Mouse (Mus musculus): ENCODE data around the gene Tspear. TPM values are rescaled to one million over a fixed set of nuclear protein-coding genes. Genes with fewer than 3 reads are reported as not detected.

Tspear gene
- polyA plus RNA-seq (2015; fragmentation: Nextera tagmentation; extraction: Ambion mirVana), result 0.12 and 0.13 TPM in 2 replicates

DNA sequence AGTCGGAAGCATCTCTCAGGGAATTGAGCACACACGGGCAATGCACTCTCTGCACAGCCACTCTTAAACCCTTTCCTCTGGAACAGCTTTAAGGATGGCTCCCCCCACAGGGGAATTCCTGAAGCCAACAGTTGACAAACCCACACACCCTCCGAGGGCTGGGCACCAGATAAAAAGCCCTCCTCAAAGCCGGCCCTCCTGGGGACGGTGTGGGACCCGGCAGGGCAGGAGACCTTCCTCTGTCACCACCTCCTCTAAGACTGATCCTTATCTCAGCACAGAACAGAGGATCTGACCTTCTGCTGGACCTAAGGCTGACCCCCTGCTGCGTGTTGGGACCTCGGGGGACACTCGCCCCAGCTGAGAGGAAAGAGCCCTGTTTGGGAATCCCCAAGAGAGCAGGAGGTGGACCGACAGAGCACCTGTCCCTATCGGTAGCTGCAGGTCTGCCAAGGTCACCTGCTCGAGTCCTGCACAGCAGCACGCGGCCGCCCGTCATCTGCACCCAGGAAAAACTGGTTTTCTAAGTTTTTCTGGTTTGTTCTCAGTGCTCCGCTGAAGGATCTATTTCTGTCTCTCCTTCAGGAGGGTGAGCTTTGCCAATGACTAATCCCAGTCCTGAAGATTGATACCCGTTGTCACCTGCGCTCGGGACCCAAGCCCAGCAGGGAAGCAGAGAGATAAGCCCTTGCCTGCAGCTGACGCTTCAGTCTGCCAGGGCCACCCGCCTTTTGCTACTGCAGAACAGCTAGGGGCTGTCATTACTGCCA, at the start of gene Tspear:
Tspear (plus strand) TSS at position 675 of the 770 bp plus-strand sequence.
- Histone ChIP-seq H3K9me3 (ENCODE audit: low read length) (no peaks in the 10 kb centered on the region), H3K27ac (ENCODE audit: low read length) (no peak within 1 kb of the TSS), H3K4me2 (replicated peaks; ENCODE audit: low read depth, low read length) (no peak within 1 kb of the TSS), H3K4me3 (ENCODE audit: low read depth, low read length) (no peak within 1 kb of the TSS), H3K36me3 (ENCODE audit: insufficient read depth, low read length) (no peaks in the 10 kb centered on the region), H3K9ac (replicated peaks; ENCODE audit: low read depth) (no peak within 1 kb of the TSS), H3K4me1 (ENCODE audit: insufficient read depth, low read depth, low read length) (no peaks in the 10 kb centered on the region), H3K27me3 (replicated peaks; ENCODE audit: insufficient read depth, low read length) (0 out of 2 replicates have a peak, but pooled peaks cover 7% of the 10 kb centered on the region)
- WGBS, result 2% methylated on average over 22 of the region's 22 CpGs
- DNase-seq (ENCODE audit: low spot score), result no peak
- no peak for TF ChIP-seq CTCF (IDR thresholded peaks at IDR 0.05)
- TF ChIP-seq EP300 (IDR thresholded peaks at IDR 0.05), result no peak
- 0 out of 2 replicates have a peak, but pooled peaks have one; percentile 12 for ATAC-seq

DNA sequence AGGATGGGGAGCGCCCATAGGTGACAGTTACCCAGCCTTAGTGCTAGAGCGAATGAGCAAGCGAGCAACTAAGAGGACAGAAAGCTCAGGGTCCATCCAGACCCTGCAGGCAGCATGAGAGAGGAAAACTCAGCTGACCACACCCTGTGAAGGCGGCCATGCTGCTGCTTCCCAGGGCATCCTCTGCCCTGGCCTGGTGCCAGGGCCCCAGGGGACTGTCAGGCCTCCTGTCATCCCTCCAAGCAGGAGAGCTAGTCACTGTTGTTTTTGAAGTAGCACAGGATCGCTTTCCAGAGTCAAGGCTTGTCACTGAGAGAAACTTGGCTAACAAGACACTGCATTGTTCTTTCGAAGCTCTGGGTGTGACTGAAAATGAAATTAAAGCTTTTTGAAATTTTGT, 47.4 kb upstream of the Tspear start:
- no peak for DNase-seq (ENCODE audit: low spot score)
- no peak overlapping the region for H3K4me3 ChIP-seq (ENCODE audit: low read depth, low read length)

DNA sequence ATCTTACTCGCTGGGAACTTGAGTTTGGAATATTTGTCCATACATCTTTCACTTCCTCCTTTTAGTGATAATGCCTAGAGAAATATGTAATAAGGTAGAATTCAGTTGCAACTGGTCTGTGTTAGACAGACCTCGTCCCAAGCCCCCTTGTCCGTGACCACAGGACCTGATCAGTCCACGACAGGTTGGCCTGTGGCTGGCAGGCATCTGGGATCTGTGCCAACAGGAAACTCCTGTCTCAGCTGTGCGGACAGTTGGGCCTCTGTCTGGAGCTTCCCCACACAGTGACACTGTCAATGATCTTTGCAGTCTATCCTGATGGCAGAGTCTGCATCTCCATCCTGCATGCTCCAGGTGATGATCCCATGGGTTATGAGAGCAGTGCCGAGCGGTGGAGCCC, 43.2 kb upstream of the Tspear start:
- H3K9ac ChIP-seq (replicated peaks; ENCODE audit: low read depth), result no peak overlapping the region
- 58% methylated on average over 7 of the region's 7 CpGs for WGBS

More for the DNA sequence above, 47.4 kb upstream of the Tspear start:
- no peaks in the 10 kb centered on the region for H3K27me3 ChIP-seq (replicated peaks; ENCODE audit: insufficient read depth, low read length)
- no peak overlapping the region for H3K4me2 ChIP-seq (replicated peaks; ENCODE audit: low read depth, low read length)
- H3K4me1 ChIP-seq (ENCODE audit: insufficient read depth, low read depth, low read length), result peaks cover 7% of the 10 kb centered on the region; the same call in 1 of the 2 replicates
- no peak overlapping the region for H3K9ac ChIP-seq (replicated peaks; ENCODE audit: low read depth)
- H3K27ac ChIP-seq (ENCODE audit: low read length), result no peak overlapping the region
- TF ChIP-seq EP300 (IDR thresholded peaks at IDR 0.05) (no peak), CTCF (IDR thresholded peaks at IDR 0.05) (no peak)
- no peak for ATAC-seq
- no peaks in the 10 kb centered on the region for H3K9me3 ChIP-seq (ENCODE audit: low read length)
- peaks cover 32% of the 10 kb centered on the region for H3K36me3 ChIP-seq (ENCODE audit: insufficient read depth, low read length)
- 62% methylated on average over 6 of the region's 6 CpGs for WGBS

GRCm38 (mm10) chr10:77645571-77645970, 40.8 kb upstream of the Tspear start:
- no peaks in the 10 kb centered on the region for H3K4me1 ChIP-seq (ENCODE audit: insufficient read depth, low read depth, low read length)
- DNase-seq (ENCODE audit: low spot score), result no peak
- H3K4me3 ChIP-seq (ENCODE audit: low read depth, low read length), result no peak overlapping the region
- 89% methylated on average over 5 of the region's 5 CpGs for WGBS
- H3K27me3 ChIP-seq (replicated peaks; ENCODE audit: insufficient read depth, low read length), result no peaks in the 10 kb centered on the region
- ATAC-seq, result no peak
- H3K4me2 ChIP-seq (replicated peaks; ENCODE audit: low read depth, low read length), result no peak overlapping the region
- H3K9ac ChIP-seq (replicated peaks; ENCODE audit: low read depth), result no peak overlapping the region
- peaks cover 47% of the 10 kb centered on the region for H3K36me3 ChIP-seq (ENCODE audit: insufficient read depth, low read length)
- H3K9me3 ChIP-seq (ENCODE audit: low read length), result no peaks in the 10 kb centered on the region
- no peak for TF ChIP-seq CTCF (IDR thresholded peaks at IDR 0.05)
- no peak for TF ChIP-seq EP300 (IDR thresholded peaks at IDR 0.05)
- no peak overlapping the region for H3K27ac ChIP-seq (ENCODE audit: low read length)

More for the DNA sequence above, 43.2 kb upstream of the Tspear start:
- Histone ChIP-seq H3K4me2 (replicated peaks; ENCODE audit: low read depth, low read length) (no peak overlapping the region), H3K4me3 (ENCODE audit: low read depth, low read length) (no peak overlapping the region), H3K4me1 (ENCODE audit: insufficient read depth, low read depth, low read length) (peaks cover 3% of the 10 kb centered on the region; the same call in 1 of the 2 replicates), H3K27me3 (replicated peaks; ENCODE audit: insufficient read depth, low read length) (no peaks in the 10 kb centered on the region), H3K36me3 (ENCODE audit: insufficient read depth, low read length) (peaks cover 47% of the 10 kb centered on the region), H3K9me3 (ENCODE audit: low read length) (no peaks in the 10 kb centered on the region), H3K27ac (ENCODE audit: low read length) (no peak overlapping the region)
- ATAC-seq, result no peak
- no peak for DNase-seq (ENCODE audit: low spot score)
- TF ChIP-seq CTCF (IDR thresholded peaks at IDR 0.05) (no peak), EP300 (IDR thresholded peaks at IDR 0.05) (no peak)

DNA sequence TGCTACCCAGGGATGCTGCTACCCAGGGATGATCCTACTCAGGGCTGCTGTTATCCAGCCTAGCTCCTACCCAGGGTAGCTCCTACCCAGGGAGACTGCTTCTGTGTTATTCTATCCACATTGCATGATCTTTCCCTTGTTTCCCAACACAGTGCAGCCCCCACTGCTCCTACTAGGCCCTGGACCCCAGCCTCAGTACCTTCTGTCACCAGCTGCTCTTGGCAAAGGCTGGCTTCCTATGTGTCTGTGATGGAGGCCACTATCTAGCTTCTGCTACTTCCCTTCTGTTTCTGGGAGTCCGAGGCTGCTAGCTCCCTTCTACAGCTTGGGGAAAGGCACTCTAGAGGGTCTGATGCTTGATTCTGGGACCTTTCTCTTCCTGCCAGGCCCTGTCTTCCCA, 38.9 kb upstream of the Tspear start:
- no peak for ATAC-seq
- Histone ChIP-seq H3K9me3 (ENCODE audit: low read length) (no peaks in the 10 kb centered on the region), H3K4me3 (ENCODE audit: low read depth, low read length) (no peak overlapping the region), H3K27ac (ENCODE audit: low read length) (no peak overlapping the region), H3K36me3 (ENCODE audit: insufficient read depth, low read length) (peaks cover 38% of the 10 kb centered on the region), H3K27me3 (replicated peaks; ENCODE audit: insufficient read depth, low read length) (no peaks in the 10 kb centered on the region), H3K9ac (replicated peaks; ENCODE audit: low read depth) (no peak overlapping the region), H3K4me2 (replicated peaks; ENCODE audit: low read depth, low read length) (no peak overlapping the region), H3K4me1 (ENCODE audit: insufficient read depth, low read depth, low read length) (no peaks in the 10 kb centered on the region)
- no peak for DNase-seq (ENCODE audit: low spot score)
- no peak for TF ChIP-seq CTCF (IDR thresholded peaks at IDR 0.05)
- TF ChIP-seq EP300 (IDR thresholded peaks at IDR 0.05), result no peak
- WGBS, result 74% methylated on average over 1 of the region's 1 CpGs

DNA sequence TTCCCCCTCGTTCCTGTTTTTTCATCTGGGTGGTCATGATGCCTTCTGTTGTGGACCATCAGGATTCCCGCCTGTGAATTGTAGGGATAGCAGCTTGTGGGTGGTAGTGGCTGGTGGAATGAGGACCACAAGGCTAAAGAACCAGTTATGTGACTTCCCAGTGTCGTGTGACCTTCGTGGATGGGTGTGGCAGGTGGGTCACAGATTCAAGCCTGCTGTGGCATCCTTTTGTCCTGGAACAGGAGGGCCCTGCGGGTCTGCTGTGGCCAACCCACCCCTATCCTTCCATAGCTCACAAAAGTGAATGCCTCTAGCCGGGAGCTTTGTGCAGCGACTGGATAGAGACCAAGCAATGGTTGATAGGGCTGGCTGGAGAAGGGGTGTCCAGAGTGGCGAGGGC, 38.5 kb upstream of the Tspear start:
- Histone ChIP-seq H3K4me3 (ENCODE audit: low read depth, low read length) (no peak overlapping the region), H3K4me1 (ENCODE audit: insufficient read depth, low read depth, low read length) (no peaks in the 10 kb centered on the region), H3K9ac (replicated peaks; ENCODE audit: low read depth) (no peak overlapping the region), H3K4me2 (replicated peaks; ENCODE audit: low read depth, low read length) (no peak overlapping the region), H3K27me3 (replicated peaks; ENCODE audit: insufficient read depth, low read length) (no peaks in the 10 kb centered on the region), H3K9me3 (ENCODE audit: low read length) (no peaks in the 10 kb centered on the region), H3K27ac (ENCODE audit: low read length) (no peak overlapping the region), H3K36me3 (ENCODE audit: insufficient read depth, low read length) (peaks cover 38% of the 10 kb centered on the region)
- WGBS, result 79% methylated on average over 8 of the region's 8 CpGs
- DNase-seq (ENCODE audit: low spot score) (no peak), ATAC-seq (no peak)
- no peak for TF ChIP-seq CTCF (IDR thresholded peaks at IDR 0.05)
- TF ChIP-seq EP300 (IDR thresholded peaks at IDR 0.05), result no peak
